ENCODE assay signal across 32 mouse cellular contexts in the genomic region with DNA sequence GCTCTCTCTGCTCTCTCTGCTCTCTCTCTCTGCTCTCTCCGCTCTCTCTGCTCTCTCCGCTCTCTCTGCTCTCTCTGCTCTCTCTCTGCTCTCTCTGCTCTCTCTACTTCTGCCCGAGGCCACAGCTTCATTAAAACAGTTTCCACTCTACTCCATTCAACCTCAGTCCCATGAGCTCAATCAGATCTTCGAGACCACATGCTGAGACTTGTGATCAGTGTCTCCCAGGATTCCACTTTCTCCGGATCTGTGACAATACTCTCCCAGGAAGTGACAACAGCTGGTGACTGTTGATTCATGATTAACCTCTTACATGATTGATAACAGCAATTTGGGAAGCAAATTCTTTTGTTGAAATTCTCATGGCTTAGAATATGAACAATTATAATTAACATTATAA. TPM values are rescaled to one million over a fixed set of nuclear protein-coding genes. Genes with fewer than 3 reads are reported as not detected.
DNase-seq lines count a peak whose midpoint lies in the region; ATAC-seq and TF ChIP-seq lines count a peak whose summit lies in the region.
"Had no signal": no experiment of that assay in that cellular context is flagged by ENCODE, and none has a peak within 500 bp of the region (broad histone marks: within the 10 kb centered on the region; RNA-seq: fewer than 3 reads in every experiment).

No protein-coding gene starts in this region.

- ATAC-seq in activated CD4-positive, CD25-positive, alpha-beta regulatory T cell, adult 4 months: no peak
- no peak for ATAC-seq in CD4-positive, CD25-positive, alpha-beta regulatory T cell, adult 4 months
- no peak for ATAC-seq in megakaryocyte-erythroid progenitor cell, adult 5-6 weeks (replicated peaks; ENCODE audit: low FRiP score, low TSS enrichment, poor library complexity, severe bottlenecking)
- ATAC-seq in neural tube, embryonic 15.5 days (ENCODE audit: low FRiP score): no peak
- ATAC-seq: forebrain, embryonic 15.5 days; intestine, postnatal 0 days had no signal

- no peaks in the 10 kb centered on the region for H3K9me3 ChIP-seq in neural tube, embryonic 15.5 days (replicated peaks)
- H3K9me3 ChIP-seq: embryonic facial prominence, embryonic 13.5 days; forebrain, embryonic 12.5 days; forebrain, embryonic 15.5 days; heart, embryonic 10.5 days; heart, embryonic 13.5 days; hindbrain, embryonic 12.5 days; hindbrain, embryonic 15.5 days had no signal

- H3K4me3 ChIP-seq in bone marrow macrophage, adult 2 months (ENCODE audit: insufficient read depth, low read length): no peak overlapping the region
- no peak overlapping the region for H3K4me3 ChIP-seq in neural tube, embryonic 15.5 days (replicated peaks)
- H3K4me3 ChIP-seq: embryonic facial prominence, embryonic 10.5 days; embryonic facial prominence, embryonic 13.5 days; erythroblast, embryonic 14.5 days; forebrain, embryonic 12.5 days; forebrain, embryonic 15.5 days; heart, embryonic 10.5 days; heart, embryonic 13.5 days; hindbrain, embryonic 12.5 days; hindbrain, embryonic 15.5 days had no signal

- H3K27me3 ChIP-seq in neural tube, embryonic 15.5 days (replicated peaks): no peaks in the 10 kb centered on the region
- H3K27me3 ChIP-seq: embryonic facial prominence, embryonic 13.5 days; forebrain, embryonic 12.5 days; forebrain, embryonic 15.5 days; heart, embryonic 13.5 days; hindbrain, embryonic 12.5 days; hindbrain, embryonic 15.5 days had no signal

- no peaks in the 10 kb centered on the region for H3K36me3 ChIP-seq in neural tube, embryonic 15.5 days
- H3K36me3 ChIP-seq: embryonic facial prominence, embryonic 10.5 days; embryonic facial prominence, embryonic 13.5 days; forebrain, embryonic 12.5 days; forebrain, embryonic 15.5 days; heart, embryonic 10.5 days; heart, embryonic 13.5 days; hindbrain, embryonic 12.5 days; hindbrain, embryonic 15.5 days had no signal

- peaks cover 16% of the 10 kb centered on the region for H3K4me1 ChIP-seq in bone marrow macrophage, adult 2 months (ENCODE audit: control insufficient read depth, insufficient read depth, low read length)
- no peaks in the 10 kb centered on the region for H3K4me1 ChIP-seq in neural tube, embryonic 15.5 days
- H3K4me1 ChIP-seq: embryonic facial prominence, embryonic 10.5 days; forebrain, embryonic 12.5 days; forebrain, embryonic 15.5 days; heart, embryonic 10.5 days; hindbrain, embryonic 12.5 days; hindbrain, embryonic 15.5 days had no signal

- H3K4me2 ChIP-seq in neural tube, embryonic 15.5 days: no peak overlapping the region
- H3K4me2 ChIP-seq: embryonic facial prominence, embryonic 13.5 days; forebrain, embryonic 12.5 days; forebrain, embryonic 15.5 days; heart, embryonic 13.5 days; hindbrain, embryonic 12.5 days; hindbrain, embryonic 15.5 days had no signal

- peak; percentile 6 for DNase-seq in urinary bladder, postnatal 14 days (ENCODE audit: low spot score)
- no peak for DNase-seq in urinary bladder, postnatal 25 days (ENCODE audit: low spot score)
- peak; percentile 15 for DNase-seq in ZHBTc4 (ENCODE audit: low read depth, low spot score)
- DNase-seq: adrenal gland, postnatal 14 days; cerebellum, adult 11 months; cerebellum, adult 2 months; cerebellum, adult 9-11 months; cerebellum, postnatal 25 days; gastrocnemius, postnatal 25 days; heart, postnatal 14 days had no signal

- peak overlapping the region; percentile 62 for H3K27ac ChIP-seq in bone marrow macrophage, adult 2 months (ENCODE audit: insufficient read depth, low read depth, low read length)
- no peak overlapping the region for H3K27ac ChIP-seq in neural tube, embryonic 15.5 days (replicated peaks)
- H3K27ac ChIP-seq: embryonic facial prominence, embryonic 10.5 days; embryonic facial prominence, embryonic 13.5 days; forebrain, embryonic 12.5 days; forebrain, embryonic 15.5 days; heart, embryonic 10.5 days; heart, embryonic 13.5 days; hindbrain, embryonic 12.5 days; hindbrain, embryonic 15.5 days had no signal

- TF ChIP-seq POLR2A in bone marrow macrophage, adult 2 months (IDR thresholded peaks at IDR 0.05; ENCODE audit: borderline replicate concordance, low read depth, low read length): no peak

- 83% methylated on average over 5 of the region's 5 CpGs for WGBS in neural tube, embryonic 15.5 days

- TF ChIP-seq CTCF in bone marrow macrophage, adult 2 months (IDR thresholded peaks at IDR 0.05; ENCODE audit: low read depth, low read length): no peak

- H3K9ac ChIP-seq in neural tube, embryonic 15.5 days (replicated peaks): no peak overlapping the region
- H3K9ac ChIP-seq: embryonic facial prominence, embryonic 13.5 days; forebrain, embryonic 12.5 days; forebrain, embryonic 15.5 days; heart, embryonic 13.5 days; hindbrain, embryonic 12.5 days; hindbrain, embryonic 15.5 days had no signal

RNA-seq across cellular contexts. Expression of gene Cxcl1, which starts 8.9 kb away (rescaled TPM):
- 0.59 and 1.4 TPM in 2 replicates for polyA plus RNA-seq in bone marrow macrophage, adult 2 months (2012; ENCODE audit: insufficient read depth, insufficient read length, missing spikeins)
- polyA plus RNA-seq in activated CD4-positive, CD25-positive, alpha-beta regulatory T cell, adult 4 months (2017; shearing (Covaris generic)): not detected
- not detected for polyA plus RNA-seq in CD4-positive, CD25-positive, alpha-beta regulatory T cell, adult 4 months (2017; shearing (Covaris generic))
- not detected in 2 replicates for total RNA-seq in megakaryocyte-erythroid progenitor cell, adult 5-6 weeks (2014; fragmentation: Nextera tagmentation)
- total RNA-seq in megakaryocyte-erythroid progenitor cell, adult 5-6 weeks (2017): 1.5 TPM in 1 of 2 replicates, not detected in the other
- polyA plus RNA-seq in neural tube, embryonic 15.5 days (2015; fragmentation: Nextera tagmentation; extraction: Ambion mirVana): 0.27 and 0.63 TPM in 2 replicates
- total RNA-seq: common myeloid progenitor, adult 5-6 weeks; gastrocnemius, adult 8-10 months; hematopoietic stem cell, adult 5-6 weeks; MEL had no signal
- polyA plus RNA-seq: erythroblast, embryonic 14.5 days; forebrain, embryonic 12.5 days had no signal

RNA-seq across cellular contexts. Expression of gene Cxcl2, which starts 21.5 kb away (rescaled TPM):
- 7.4 and 7.7 TPM in 2 replicates for polyA plus RNA-seq in bone marrow macrophage, adult 2 months (2012; ENCODE audit: insufficient read depth, insufficient read length, missing spikeins)
- not detected for polyA plus RNA-seq in activated CD4-positive, CD25-positive, alpha-beta regulatory T cell, adult 4 months (2017; shearing (Covaris generic))
- polyA plus RNA-seq in CD4-positive, CD25-positive, alpha-beta regulatory T cell, adult 4 months (2017; shearing (Covaris generic)): 1 to 10 TPM; 1.5 to 2.9 TPM
- not detected in 2 replicates for total RNA-seq in megakaryocyte-erythroid progenitor cell, adult 5-6 weeks (2014; fragmentation: Nextera tagmentation)
- total RNA-seq in megakaryocyte-erythroid progenitor cell, adult 5-6 weeks (2017): 5.2 and 9.9 TPM in 2 replicates
- not detected in 2 replicates for polyA plus RNA-seq in neural tube, embryonic 15.5 days (2015; fragmentation: Nextera tagmentation; extraction: Ambion mirVana)
- total RNA-seq: gastrocnemius, adult 8-10 months; gastrocnemius, postnatal 25 days; heart, adult 18-20 months; heart, postnatal 14 days; MEL had no signal
- polyA plus RNA-seq: cerebellum, adult 2 months; embryonic facial prominence, embryonic 10.5 days; embryonic facial prominence, embryonic 13.5 days; forebrain, embryonic 12.5 days; forebrain, embryonic 15.5 days; heart, embryonic 10.5 days; heart, embryonic 13.5 days; heart, embryonic 16.5 days; hindbrain, embryonic 12.5 days; hindbrain, embryonic 15.5 days; intestine, embryonic 14.5 days had no signal

RNA-seq across cellular contexts. Expression of gene Mthfd2l, which starts 48.8 kb away (rescaled TPM):
- 8.1 and 9.0 TPM in 2 replicates for polyA plus RNA-seq in bone marrow macrophage, adult 2 months (2012; ENCODE audit: insufficient read depth, insufficient read length, missing spikeins)
- polyA plus RNA-seq in activated CD4-positive, CD25-positive, alpha-beta regulatory T cell, adult 4 months (2017; shearing (Covaris generic)): 1 to 10 TPM in 1 of 2 experiments, under 1 TPM in 1; 0.43 to 1.9 TPM
- 1 to 10 TPM; 1.3 to 2.0 TPM for polyA plus RNA-seq in CD4-positive, CD25-positive, alpha-beta regulatory T cell, adult 4 months (2017; shearing (Covaris generic))
- total RNA-seq in megakaryocyte-erythroid progenitor cell, adult 5-6 weeks (2014; fragmentation: Nextera tagmentation): 20.6 and 24.1 TPM in 2 replicates
- total RNA-seq in megakaryocyte-erythroid progenitor cell, adult 5-6 weeks (2017): 16.1 and 19.1 TPM in 2 replicates
- polyA plus RNA-seq in neural tube, embryonic 15.5 days (2015; fragmentation: Nextera tagmentation; extraction: Ambion mirVana): 76.4 and 86.6 TPM in 2 replicates
- total RNA-seq: MEL had no signal
